In genomic region chr12:70326393-70326792, GRCm38 (mm10) we compare ENCODE assay signal across 12 mouse cellular contexts. TPM values are rescaled to one million over a fixed set of nuclear protein-coding genes. Genes with fewer than 3 reads are reported as not detected.
"Had no signal": no experiment of that assay in that cellular context is flagged by ENCODE, and none has a peak within 500 bp of the region (broad histone marks: within the 10 kb centered on the region; RNA-seq: fewer than 3 reads in every experiment).

No protein-coding gene starts in this region.

- H3K9ac ChIP-seq: limb, embryonic 15.5 days; liver, embryonic 12.5 days; neural tube, embryonic 12.5 days had no signal

- H3K27ac ChIP-seq: kidney, postnatal 0 days; limb, embryonic 15.5 days; liver, embryonic 12.5 days; neural tube, embryonic 12.5 days had no signal

- H3K4me1 ChIP-seq: limb, embryonic 15.5 days; liver, embryonic 12.5 days had no signal

- ATAC-seq: liver, embryonic 12.5 days had no signal

- H3K9me3 ChIP-seq: limb, embryonic 15.5 days; liver, embryonic 12.5 days; neural tube, embryonic 12.5 days had no signal

- DNase-seq: kidney, adult 11 months; kidney, adult 9 months; kidney, postnatal 36 days; retina, postnatal 1 day; right cerebral cortex, postnatal 4 days; thymus, postnatal 36 days had no signal

- H3K4me2 ChIP-seq: limb, embryonic 15.5 days; liver, embryonic 12.5 days; neural tube, embryonic 12.5 days had no signal

- H3K4me3 ChIP-seq: limb, embryonic 15.5 days; liver, embryonic 12.5 days; neural tube, embryonic 12.5 days had no signal

- H3K36me3 ChIP-seq: limb, embryonic 15.5 days; liver, embryonic 12.5 days; neural tube, embryonic 12.5 days had no signal

- H3K27me3 ChIP-seq: limb, embryonic 15.5 days; liver, embryonic 12.5 days; neural tube, embryonic 12.5 days had no signal

RNA-seq across cellular contexts. Expression of gene Trim9, which starts 21.0 kb away (rescaled TPM):
- total RNA-seq: megakaryocyte-erythroid progenitor cell, adult 5-6 weeks; monocyte, adult 5-6 weeks had no signal
